Mouse (Mus musculus): ENCODE results near the gene Ccdc65.

Ccdc65 gene

DNA sequence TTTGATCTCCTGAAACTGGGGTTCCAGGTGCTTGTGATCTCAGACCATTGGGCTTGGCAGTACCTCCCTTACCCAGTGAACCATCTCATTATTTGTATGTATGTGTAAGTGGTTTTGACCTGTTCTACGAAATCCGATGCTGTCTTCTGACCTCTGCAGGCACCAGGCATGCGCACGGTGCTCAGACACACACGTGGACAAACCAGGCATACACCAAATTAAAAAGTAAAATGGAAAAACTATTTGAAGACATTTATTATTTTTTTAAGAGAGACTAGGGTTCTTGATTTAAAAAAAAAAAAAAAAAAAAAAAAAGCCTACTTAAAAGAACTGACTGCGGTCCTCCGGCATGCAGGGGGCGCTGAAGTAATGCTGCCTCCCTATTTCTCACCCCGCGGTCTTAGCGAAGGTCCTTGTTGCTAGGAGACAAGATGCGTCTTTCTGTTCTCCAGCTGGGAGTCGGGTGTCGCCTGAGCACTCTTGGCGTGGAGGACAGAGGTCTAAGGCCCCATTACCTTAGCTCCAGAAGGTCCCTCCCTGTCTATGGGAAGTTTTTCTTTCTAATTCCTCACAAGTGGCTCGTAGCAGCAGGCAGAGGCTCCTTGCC lies at the start of gene Ccdc65:
Gene Ccdc65, plus strand, starts transcription at position 442 of the 607 bp plus-strand sequence.
- DNase-seq = peak; percentile 89

DNA sequence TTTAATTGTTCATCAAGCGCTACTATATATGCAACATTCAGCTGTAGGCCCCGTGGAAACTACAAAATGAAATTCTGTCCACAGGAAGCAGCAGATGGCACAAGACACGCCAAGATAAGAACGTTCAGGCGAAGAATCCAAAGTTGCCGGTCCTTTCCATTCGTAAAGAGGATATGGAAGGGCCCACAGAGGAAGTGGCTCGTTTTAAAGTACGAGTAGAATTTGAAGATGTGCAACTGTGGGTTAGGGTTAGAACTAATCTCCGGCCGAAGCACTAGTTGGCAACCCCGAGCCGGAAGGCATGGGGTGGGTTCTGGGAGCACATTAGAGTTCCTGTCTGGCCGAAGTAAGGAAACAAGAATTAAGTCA lies 45.8 kb upstream of the Ccdc65 start:
- DNase-seq = no peak

DNA sequence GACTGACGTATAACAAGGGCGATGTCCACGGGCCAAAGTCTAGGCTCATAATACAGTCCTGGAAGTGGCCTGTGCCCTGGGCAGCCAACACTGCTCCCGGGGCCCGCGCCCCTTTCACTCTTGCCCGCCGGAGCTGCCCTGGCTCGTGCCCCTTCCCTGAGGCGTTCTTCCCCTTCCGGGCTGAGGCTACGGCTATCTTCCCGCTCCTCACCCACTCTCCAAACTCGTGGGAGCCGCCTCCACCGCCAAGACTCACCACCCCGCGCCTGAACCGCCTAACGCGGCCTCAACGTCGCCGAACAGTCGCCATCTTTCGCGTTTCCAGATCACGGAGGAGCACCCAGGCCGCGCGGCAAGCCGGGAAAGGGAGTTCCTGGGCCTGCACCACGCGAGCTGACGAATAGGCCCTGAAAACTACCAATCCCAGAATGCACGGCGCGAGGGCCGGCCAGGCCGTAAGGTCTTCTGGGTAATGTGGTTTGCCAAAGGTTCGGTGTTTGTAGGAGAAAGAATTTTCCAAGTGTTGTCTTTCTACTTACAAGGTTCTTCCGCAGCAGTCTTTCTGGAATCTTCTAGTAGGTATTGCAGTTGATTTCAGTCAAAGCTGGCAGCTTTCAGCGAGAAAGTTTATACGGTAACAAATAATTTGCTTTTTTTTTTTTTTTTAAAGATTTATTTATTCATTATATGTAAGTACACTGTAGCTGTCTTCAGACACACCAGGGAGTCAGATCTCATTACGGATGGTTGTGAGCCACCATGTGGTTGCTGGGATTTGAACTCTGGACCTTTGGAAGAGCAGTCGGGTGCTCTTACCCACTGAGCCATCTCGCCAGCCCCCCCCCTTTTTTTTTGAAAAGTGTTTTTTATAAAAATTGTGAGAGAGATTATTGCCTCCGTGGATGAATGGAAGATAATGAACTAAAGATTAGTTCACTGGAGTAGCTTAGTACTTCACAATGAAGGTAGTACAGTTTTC lies 45.2 kb upstream of the Ccdc65 start, which contains the start of gene Ddx23:
Gene Ddx23, minus strand, starts transcription at position 328 of the 979 bp plus-strand sequence.
- peak; percentile 93 for DNase-seq

DNA sequence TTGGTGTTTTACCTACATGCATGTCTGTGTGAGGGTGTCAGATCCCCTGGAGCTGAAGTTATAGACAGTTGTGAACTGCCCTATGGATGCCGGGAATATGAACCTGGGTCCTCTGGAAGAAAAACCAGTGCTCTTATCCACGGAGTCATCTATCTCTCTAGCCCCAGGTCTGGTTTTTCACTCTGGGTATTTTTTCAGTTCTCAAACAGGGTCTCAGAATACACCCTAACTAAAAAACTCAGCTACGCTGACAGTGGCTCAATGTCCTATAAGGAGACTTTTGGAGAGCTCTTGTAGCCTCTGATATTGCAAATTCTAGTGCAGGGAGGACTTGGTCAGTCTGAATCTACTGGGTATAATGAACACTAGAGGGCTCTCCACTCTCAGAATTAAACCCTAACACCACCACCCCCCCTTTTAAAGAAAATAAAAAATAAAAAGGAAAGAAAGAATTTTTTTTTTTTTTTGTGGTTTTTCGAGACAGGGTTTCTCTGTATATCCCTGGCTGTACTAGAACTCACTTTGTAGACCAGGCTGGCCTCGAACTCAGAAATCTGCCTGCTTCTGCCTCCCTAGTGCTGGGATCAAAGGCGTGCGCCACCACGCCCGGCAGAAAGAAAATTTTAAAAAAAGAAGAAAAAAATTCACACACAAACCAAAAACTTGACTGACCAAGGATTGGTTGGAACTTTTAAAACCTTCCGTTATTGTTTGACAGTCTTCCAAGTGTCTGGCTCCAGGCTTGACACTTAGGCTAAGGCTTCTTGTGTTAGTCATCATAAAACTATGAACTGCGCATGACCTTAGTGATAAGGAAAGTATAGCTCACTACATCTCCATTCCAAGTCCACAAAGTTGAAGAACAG lies 43.7 kb upstream of the Ccdc65 start:
- no peak for DNase-seq

DNA sequence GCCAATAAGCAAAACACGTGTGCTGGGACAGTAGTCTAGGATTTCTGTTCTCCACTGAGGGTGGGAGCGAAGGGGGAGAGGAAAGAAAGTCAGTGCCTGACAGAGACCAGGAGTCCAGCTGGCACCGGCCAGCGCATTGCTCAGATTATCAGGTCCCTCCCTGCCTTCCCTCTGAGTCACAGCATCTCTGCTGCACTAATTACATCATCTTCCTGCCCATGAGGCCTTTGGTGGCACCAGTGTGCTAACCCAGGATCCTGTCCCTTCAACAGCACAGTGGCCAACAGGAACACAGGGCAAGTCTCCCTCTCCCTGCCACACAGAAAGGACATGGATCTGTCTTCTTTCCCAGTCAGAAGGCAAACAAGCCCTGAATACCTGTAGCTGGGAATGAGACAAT lies 35.4 kb upstream of the Ccdc65 start:
- DNase-seq = no peak

DNA sequence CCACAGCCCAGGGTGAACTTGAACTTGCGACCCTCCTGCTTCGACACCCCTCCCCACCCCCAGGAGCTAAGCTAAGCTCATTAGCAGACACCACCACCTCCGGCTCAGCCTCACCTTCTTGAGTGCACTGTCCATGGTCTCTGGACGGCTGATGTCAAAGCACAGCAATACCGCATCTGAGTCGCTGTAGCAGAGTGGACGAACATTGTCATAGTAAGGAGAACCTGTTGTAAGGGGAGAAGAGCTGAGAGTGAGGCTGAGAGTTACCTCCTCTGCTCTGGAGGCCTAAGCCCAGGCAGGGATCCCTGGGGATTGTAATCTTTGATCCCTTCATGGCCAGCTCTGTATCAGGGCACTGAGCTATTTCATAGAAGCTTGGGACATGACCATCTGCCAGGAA lies 34.3 kb upstream of the Ccdc65 start:
- DNase-seq = no peak

DNA sequence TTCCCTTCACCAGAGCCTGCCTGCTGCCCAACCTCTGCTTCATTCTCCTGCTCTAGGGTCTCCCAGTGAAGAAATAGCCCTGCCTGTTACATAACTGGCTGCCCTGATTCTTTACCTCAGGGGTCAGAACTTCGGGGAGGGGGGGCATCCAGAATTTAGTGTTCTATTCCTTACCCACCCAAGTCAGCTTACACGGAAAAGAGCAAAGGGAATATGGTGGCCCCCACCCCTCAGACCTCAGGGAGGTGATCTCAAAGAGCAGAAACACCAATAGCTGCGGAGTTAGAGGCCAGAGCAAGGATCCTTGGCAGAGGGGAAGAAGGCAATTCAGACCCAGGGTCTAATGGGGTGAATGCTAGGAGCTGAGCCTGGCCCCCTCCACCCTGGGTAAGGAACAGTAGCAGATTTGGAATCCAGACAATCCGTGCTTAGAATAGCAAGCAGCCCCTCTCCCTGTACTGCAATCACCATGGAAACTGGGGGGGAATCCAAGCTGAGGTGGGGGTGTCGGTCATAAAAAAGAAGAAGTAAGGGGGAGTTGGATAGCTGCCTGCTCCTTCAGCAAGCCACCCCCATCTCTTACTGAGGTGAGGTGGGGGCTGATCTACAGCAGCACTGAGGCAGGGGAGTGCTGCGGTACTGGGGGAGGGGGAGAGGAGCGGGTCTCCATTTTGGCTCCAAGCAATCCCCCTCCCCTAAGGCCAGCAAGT lies 33.6 kb upstream of the Ccdc65 start:
- DNase-seq = peak; percentile 75

DNA sequence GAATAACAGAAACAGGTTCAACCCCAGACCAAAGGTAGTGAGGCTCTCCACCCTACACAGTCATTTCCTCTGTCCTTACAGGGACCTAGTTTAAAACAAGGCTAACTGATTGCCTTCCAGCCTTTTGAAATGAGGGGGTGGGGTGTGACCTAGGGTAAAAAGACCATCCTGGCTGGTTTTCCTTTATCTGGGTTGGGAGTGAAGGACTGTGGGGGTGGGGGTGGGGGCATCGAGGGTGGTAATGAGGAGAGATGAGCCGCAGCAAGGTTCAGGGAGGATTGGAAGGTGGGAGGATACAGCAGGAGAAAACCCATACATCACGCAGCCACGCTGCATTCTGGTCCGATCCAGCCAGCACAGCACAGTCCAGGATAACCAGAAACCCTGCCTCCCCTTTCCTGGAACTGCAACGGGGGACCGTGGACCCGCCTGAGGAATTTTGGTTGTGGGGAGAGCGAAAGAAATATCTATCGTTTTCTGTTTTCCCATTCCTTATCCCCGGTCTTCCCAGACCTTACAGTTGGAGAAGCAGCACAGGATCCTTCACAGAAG lies 32.9 kb upstream of the Ccdc65 start:
- no peak for DNase-seq

DNA sequence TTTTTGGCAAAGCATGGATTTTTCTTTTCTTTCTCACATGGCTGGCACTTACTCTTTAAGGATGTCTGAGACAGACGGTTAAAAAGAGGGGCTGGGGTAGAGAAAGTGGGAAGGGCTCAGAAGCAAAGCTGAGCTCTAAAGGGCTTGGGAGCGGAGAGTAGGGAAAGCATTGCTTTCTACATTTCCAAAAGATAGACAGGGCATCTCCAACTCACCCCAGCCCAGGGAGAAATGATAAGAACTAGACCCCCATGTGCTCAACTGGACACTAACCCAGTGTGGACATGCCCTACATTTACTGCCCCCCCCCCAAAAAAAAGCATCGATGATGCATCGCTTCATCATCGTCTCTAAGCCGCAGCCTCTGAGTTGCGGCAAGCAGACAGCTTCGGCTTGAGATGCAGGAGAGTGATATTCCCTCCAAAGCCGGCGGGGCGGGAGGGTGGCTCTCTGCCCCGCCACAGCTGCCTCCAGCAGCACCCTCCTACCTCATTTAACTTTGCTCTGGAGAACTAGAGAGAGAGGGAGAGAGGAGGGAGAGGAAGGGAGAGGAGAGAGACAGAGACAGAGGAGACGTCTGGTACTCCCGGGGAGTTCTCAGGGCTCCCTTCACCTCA lies 32.3 kb upstream of the Ccdc65 start:
- no peak for DNase-seq

DNA sequence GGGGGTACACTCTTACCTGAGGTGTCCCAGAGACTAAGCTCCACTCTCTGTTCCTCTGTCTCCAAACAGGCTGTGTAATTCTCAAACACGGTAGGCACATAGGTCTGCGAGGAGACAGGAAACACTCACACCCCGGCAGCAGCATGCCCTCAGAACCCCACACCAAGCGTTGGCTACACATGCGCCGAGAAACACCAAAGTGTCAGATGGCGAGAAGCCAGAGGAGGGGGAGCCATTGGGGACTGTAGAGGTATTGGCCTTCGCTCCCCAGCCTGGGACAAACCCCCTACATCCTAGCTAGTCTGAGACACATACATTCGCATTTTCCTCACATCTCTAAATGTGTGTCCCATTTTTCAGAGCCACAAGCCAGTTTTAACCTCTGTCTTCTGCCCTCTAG lies 31.5 kb upstream of the Ccdc65 start:
- peak; percentile 51 for DNase-seq

DNA sequence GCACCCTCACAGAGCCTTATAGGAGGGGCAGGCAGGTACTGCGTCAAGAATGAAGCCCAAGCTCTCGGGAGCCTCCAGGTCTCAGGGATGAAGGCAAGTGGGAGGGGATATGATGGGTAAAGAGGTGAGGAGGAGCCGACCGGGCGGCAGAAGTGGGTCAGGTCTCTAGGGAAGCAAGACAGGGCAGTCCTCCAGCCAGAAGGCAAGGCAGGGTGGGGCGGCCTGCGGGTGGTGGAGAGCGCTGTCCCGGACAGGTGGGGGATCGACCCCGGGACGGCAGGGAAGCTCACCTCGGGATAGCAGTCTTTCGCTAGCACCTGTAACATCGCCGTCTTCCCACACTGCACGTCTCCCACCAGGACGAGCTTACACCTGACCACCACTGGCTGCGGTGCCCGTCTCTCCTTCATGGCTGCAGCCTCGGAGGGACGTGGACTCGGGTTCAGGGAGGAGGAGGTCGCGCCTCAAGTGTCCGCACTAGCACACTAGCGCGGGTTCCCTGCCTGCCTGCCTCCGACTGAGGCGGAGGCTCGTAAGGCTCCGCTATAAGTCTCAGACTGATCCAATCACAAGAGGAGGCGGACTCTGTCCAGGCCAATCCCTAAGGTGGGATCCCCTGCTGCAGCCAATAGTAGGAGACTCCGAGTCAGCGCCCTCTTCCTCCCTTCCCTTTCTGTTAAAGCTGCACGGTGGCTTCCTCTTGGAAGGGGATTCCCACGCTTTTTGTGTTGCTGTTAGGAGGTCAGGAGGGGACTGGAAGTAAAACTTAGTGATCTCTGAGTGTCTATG lies 30.9 kb upstream of the Ccdc65 start, which contains the start of gene Rnd1:
Gene Rnd1, minus strand, starts transcription at position 522 of the 789 bp plus-strand sequence.
- DNase-seq = peak; percentile 85

DNA sequence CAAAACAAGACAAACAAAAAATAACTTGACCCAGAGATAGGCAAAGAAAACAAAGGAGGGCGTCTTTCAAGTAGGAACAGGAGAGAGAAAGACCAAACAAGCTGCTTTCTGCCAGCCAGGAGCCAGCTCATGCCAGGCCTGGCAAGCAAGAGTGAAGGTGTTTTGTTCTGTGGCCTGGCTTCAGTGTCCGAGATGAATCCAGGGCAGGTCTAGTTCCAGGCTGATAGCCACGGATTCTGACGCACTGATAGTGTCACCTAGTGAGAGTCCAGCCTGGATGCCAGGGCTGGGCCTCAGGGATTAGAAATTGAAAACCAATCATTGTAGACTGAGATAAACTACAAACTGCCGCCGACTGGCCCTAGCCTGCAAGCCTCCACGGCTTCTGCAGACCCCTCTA lies 30.0 kb upstream of the Ccdc65 start:
- DNase-seq = no peak

DNA sequence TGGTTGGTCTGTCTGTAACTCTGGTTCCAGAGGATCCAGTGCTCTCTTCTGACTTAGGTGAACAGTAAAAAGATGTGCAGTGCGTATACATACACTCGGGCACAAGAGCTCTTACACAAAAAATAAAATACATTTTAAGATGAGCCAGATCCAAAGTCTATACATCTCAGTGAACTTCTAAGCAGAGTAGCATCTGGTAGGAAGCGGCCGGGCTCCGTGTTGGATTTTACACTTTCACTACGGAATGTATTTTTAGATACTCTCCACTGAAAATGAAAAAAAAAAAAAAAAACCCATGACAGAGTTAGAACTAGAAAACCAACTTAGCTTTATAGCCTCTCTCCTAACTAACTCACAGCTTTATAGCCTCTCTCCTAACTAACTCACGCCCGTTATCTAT lies 27.3 kb upstream of the Ccdc65 start:
- no peak for DNase-seq

DNA sequence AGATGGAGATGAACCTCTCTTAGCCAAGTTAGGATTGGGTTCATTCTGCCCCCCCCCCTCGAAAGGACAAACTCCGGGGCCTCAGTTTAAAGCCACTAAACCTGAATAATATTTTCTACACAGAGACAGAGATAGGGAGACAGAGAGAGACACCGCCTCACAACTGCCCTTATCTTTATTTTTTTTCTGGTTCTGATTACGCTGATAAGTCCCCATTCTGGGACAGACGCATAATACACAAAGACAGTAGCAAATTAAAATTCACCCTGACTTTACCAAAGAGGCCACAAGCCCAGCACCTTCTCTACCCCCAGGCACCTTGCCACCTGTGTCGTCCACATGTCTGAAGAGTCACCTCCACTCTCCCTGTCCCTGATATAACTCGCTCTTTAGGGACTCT lies 26.4 kb upstream of the Ccdc65 start:
- no peak for DNase-seq

DNA sequence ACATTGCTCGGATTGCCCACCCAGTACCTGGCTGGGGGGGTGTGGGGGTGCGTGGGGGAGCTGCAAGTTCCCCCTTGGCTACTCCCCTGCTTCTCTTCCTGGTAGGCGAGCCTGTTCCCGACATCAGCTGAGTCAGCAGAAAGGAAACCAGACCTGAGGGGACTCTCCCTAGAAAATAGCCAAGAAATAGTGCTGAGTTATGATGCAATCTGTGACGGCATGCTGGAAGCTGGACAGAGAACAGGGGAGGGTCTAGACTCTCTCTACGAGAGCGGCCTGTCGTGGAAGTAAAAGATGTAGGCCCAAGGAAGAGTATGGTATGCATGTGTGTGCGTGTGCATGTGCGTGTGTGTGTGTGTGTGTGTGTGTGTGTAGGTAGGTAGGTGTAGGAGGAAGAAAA lies 24.8 kb upstream of the Ccdc65 start:
- no peak for DNase-seq

DNA sequence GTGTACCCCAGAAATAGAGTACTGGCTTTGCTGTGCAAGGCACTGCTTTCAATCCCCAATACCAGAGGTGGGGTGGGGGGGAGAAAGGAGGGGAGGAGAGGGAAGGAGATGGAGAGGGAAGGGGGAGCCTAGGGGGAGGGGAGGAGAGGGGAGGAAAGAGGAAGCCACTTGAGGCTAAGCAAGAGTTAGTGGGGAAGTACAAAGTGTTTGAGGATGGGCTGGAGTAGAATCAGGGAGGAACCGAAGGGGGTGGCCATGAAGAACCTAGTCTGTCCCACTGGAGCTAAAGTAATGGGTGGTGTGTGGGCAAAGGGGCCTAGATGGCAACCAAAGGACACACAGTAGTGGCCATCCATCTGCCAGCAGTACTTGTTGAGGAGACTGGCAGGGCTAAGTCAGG lies 24.3 kb upstream of the Ccdc65 start:
- DNase-seq = no peak

DNA sequence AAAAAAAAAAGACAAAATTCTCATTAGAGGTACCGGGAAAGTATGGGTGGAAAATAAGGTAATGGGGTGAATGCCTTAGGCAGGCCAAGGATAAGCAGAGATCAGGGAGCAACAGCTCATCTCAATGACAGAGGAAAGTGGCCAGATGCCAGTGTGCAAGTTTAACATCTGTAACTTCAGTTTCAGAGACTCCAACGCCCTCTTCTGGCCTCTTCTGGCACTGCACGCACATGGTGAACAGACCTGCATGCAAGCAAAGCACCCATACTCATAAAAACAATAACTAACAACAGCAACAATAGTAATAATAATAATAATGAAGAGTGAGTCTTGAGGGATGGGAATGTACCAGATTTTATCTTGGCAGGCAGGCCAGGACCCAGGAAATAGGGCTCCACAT lies 22.1 kb upstream of the Ccdc65 start:
- DNase-seq = no peak

DNA sequence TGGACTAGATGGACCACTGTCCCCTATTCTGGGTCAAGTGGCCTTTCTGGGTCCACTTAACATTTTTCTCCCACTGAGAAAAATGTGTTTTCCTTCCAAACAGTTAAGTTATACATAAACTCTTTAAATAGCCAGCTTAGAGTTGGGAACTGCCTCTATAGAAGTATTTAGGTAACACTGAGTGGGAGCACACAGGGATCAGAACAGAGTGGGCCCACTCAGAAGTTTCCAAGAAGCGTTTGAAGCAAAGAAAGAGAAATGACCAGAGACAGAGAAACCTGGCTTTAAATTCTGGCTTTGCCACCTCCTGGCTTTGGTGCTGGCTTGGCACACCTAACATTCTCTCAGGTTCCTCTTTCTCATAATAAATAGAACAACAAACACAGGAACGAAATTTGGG lies 18.3 kb upstream of the Ccdc65 start:
- no peak for DNase-seq

DNA sequence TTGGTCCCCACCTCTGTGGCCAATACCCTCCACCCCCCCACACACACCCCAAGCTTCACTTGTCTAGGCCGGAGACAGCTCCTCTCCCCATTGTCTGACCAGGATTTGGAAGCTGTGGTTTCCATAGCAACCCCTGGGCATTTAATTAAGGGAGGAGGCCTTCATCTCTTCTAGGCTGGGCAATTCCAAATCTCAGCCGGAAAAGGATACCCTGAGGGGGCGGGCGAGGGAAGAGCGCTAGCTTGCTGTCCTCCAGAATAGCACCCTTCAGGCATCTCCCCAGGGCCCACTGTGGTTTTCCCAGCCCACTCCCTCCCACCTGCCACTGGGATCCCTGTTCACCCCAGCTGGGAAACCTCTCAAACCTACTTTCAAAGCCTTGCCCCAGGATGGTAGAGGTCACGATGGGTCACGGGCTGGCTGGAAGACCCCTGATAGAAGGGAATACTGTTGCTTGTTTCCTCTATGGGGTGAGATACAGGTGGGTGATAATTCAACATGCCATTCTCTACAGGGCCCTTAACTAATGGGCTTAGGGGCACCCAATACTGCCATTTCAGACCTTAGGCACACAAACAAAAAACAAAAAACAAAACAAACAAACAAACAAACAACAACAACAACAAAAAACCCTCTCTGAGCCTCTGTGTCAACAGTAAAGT lies 16.4 kb upstream of the Ccdc65 start:
- peak; percentile 15 for DNase-seq

DNA sequence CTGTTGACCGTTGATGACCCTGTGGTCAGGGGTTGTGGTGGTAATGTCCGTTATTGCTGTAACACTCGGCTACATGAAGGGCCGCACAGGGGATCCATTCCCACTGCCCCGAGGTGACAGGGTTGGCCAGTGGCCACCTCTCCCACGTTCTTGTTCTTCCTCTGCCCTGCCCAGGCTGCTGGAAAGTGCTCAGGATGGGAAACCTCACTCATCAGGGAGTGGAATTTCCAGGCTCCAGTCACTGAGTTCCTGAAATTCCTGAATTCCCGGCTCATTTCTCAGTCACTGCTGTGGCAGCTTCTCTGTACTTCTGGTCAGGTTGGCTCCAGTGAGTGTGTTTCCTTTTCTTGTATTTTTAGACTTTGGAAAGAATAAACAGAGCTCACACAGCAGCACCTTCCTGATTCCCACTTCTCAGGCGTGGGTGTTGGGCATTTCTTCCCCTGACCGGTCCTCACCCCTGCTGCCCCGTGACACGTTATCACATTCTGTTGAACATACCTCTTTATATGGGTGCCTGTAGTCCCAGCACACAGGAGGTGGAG lies 15.8 kb upstream of the Ccdc65 start:
- no peak for DNase-seq
